Mouse (Mus musculus) gastrocnemius, adult 8-10 months (tissue): Measurements from ENCODE around the gene Sh3bgr. TPM values are rescaled to one million over a fixed set of nuclear protein-coding genes. Genes with fewer than 3 reads are reported as not detected.

Experiments used
- DNase-seq, 2 experiments: peaks; one replicate each; pipeline ENCODE4 v3.0.0; 2022; ENCODE audit warnings: low spot score in 2 of 2
- total RNA-seq, 4 experiments: library from RNA; stranded (reverse); gene quantifications; 2 replicates each; pipeline ENCODE4 v1.2.4; 2022

Gene Sh3bgr
- total RNA-seq = 1,000 to 10,000 TPM in 3 of 4 experiments, 100 to 1,000 TPM in 1; 903 to 1,283 (median 1,111) TPM

- DNase-seq = peak; percentile 87 to 88
Observed at GRCm38 (mm10) chr16:96199913-96200701, at the start of gene Sh3bgr. TSS of gene Sh3bgr (plus strand) at chr16:96200450.

DNA sequence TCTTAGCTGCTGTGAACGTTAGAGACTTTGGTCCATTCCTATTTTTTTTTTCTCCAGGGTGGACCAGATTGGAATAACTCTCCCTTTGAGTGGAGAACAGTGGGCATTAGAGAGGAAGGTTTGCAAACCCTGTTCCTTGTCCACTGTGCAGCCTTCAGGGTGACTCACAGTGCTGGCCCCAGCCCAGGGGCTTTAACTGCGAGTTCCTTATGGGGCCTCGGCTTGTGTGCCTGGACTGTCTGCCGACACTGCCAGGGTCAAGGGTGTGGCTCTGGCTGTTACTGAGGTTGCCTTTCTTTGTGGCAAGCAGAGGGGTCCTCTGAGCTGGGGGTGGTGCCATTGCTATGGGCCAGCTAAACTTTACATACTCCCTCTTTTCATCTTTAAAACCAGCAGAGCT, 49.3 kb upstream of the Sh3bgr start:
- DNase-seq = no peak

DNA sequence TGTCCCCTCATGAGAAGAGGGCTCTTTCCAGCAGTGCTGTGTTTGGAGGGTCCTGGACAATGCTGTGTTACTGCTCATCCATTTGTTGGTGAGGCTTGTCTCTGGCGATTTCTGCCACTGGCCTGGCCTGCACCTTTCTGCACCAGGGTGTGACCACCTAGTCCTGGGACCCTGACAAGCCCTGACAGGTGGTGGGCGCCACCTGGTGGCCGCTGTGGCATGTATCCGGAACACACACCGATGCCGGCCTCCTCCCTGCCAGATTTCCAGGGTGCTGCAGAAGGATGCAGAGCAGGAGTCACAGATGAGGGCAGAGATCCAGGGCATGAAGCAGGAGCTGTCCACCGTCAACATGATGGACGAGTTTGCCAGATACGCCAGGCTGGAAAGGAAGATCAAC, 48.7 kb upstream of the Sh3bgr start:
- peak; percentile 47 to 66 for DNase-seq

GRCm38 (mm10) chr16:96154476-96154875, 45.8 kb upstream of the Sh3bgr start:
- DNase-seq = no peak

DNA sequence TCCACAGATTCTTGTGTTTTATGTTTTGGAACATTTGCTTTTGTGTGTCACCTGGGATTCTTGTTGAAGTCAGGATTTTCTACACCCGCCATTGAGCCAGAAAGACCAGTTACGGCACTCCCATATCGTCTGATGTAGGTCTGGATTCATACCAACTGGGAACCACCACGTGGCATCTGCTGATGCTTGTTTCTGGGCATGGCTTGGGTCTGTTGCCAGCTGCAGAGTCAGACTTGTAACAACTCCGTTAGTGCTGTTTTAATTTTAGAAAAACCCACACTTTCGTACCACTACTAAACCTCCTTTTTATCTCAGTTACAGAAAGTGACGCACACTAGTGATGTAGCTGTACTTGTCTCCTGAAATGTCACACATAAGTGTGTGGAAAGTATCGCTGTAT, 44.2 kb upstream of the Sh3bgr start:
- DNase-seq = no peak

- DNase-seq = no peak
Observed at GRCm38 (mm10) chr16:96157171-96157570, 43.1 kb upstream of the Sh3bgr start.

DNA sequence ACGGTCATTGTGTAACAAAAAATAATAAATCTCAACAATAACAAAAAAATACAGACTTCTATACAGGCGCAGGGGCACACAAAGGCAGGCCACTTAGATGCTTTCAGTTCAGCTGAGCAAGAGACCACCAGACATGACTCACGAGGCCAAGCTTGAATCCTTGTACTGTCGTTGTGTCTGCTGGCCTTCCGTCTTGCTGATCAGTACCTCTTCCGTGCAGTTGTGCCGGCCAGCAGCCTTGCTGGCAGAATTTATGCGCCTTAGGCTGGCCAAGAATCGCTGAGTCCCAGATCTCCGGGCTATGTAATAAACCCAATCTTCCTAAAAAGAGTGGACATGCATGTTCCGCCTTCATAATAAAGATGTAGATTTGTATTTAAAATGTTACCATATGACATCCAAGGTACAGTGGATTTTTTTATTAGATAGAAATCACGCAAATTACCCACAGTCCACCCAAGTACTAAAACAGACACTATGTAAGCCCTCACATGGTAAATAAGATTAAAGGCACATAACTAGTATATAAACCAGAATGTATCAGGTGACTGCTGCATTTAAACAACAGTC, 41.7 kb upstream of the Sh3bgr start:
- no peak for DNase-seq

GRCm38 (mm10) chr16:96159091-96159731, 41.0 kb upstream of the Sh3bgr start:
- peak; percentile 35 to 46 for DNase-seq

- DNase-seq = no peak
Observed at GRCm38 (mm10) chr16:96159794-96160346, 40.4 kb upstream of the Sh3bgr start.

- no peak for DNase-seq
Observed at GRCm38 (mm10) chr16:96160927-96161326, 39.3 kb upstream of the Sh3bgr start.

- no peak for DNase-seq
Observed at GRCm38 (mm10) chr16:96161336-96161735, 38.9 kb upstream of the Sh3bgr start.

- DNase-seq = no peak
Observed at GRCm38 (mm10) chr16:96165723-96166264, 34.5 kb upstream of the Sh3bgr start.

DNA sequence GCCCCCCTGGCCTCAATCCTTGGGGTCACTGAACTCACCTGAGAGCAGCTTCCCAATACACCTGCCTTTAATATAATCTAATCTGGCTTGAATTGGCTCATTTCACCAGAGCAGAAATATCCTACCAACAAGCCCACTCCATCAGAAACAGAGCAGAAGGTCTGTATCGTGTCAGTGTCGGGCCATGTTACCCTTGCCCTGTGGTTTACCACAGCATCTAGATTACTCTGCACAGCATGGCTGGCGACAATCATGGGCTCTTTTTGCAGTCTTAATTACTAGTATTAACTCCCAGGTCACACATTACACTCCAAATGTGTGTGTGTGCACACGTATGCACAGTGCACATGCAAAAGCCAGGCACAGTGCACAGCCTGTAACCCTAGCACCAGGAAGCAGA, 31.4 kb upstream of the Sh3bgr start:
- no peak for DNase-seq

DNA sequence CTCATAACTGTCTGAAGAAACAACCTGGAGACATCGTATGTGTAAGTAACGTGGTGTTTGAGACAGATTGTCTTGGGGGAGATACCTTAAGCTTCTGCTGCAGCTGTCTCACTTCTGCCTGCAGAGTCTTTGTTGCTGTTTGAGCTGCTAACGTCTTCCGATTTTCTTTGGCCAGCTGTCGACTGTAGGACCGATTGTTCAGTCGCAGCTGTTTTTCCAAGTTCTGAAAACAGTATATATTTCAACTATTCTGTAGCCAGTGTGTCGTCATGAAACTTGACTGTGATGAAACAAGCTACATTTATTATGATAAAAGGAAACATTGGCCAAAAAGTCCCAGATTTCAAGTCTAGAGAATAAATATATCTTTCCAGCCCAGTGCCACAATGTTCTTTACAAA, 26.6 kb upstream of the Sh3bgr start:
- DNase-seq = no peak

GRCm38 (mm10) chr16:96175399-96175798, 24.9 kb upstream of the Sh3bgr start:
- DNase-seq = no peak

DNA sequence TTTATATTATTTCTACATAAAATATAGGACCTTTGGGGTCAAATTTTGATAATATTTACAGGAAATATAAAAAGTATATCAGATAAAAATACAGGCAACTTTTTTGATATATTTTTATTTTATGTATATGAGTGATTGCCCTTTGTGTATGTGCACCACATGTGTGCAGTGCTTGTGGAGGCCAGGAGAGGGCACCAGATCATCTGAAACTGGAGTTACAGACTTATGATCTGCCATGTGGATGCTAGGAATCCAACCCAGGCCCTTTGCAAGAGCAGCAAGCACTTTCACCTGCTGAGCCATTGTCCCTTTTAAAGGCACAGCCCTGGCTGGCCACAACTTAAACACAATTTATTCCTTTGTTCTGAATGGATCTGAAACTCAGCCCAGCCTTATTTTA, 21.1 kb upstream of the Sh3bgr start:
- DNase-seq = no peak

GRCm38 (mm10) chr16:96187619-96188018, 12.6 kb upstream of the Sh3bgr start:
- DNase-seq = no peak

- peak; percentile 99 for DNase-seq
Observed at GRCm38 (mm10) chr16:96191531-96192506, 8.4 kb upstream of the Sh3bgr start, which contains the start of gene Lca5l. TSS of gene Lca5l (minus strand) at chr16:96192271.

DNA sequence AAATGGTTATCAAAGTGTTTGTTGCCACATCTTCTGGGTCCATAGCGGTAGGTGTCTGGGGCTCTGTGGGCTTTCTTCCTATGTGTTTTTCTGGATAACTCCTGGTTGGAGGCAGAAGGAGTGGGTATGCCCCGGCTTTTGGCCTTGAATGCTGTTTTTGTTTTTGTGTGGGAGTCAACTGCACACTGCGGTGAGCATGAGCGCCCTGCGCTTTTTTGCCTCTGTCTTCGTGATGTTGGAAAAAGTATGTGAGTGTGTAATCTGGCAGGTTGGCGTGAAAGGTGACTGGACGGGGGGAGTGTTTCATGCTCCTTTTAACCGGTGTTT, 415 bp downstream of the Sh3bgr start:
- no peak for DNase-seq

- DNase-seq = peak in 1 of 2 experiments; percentile 41
Observed at GRCm38 (mm10) chr16:96201485-96202232, 1.4 kb downstream of the Sh3bgr start.
